Mouse (Mus musculus): ENCODE measurements around the gene Fnip2.

Fnip2 gene

DNA sequence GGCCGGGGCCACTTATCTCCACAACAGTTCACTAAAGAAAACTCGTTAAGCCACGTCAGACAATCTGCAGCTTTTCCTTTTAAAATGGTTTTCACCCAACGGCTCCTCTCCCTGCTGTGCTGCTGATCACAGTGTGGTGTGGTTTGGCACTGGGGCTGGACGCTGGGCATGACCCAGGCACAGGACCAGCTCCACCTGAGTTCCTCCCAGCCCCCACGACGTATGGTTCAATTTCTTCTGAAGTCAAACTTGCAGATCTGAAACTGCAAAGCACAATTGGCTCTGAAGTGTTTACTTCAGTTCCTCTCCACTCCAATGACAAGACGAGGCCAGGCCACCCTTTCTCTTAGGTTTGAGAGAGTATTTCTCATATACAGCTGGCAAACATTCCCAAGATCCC lies 39.1 kb downstream of the Fnip2 start:
- DNase-seq (ENCODE audit: low spot score in 2 of 2): no peak

DNA sequence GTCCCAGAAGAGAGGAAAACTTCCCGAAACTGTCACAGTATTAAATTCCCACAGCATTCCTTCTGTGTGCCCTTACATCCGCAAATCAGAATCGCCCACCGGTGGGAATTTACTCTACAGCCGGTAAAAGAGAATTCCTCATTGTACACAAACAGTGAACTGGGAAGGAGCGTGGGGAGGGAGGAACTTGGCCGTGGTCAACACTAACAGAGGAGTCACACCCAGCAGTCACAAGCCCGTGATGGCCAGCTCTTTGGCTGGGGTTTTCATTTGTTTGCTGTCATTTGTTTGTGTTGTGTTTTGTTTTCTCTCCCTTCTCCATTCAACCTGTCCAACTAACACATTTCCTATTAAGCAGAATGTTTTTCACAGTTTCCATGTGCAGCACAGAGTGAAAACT lies 39.7 kb downstream of the Fnip2 start:
- DNase-seq (ENCODE audit: low spot score in 2 of 2): peak; percentile 44 to 55

- DNase-seq (ENCODE audit: low spot score in 2 of 2): no peak
These were observed 40.1 kb downstream of the Fnip2 start for GRCm38 (mm10) chr3:79527521-79527920.

- no peak for DNase-seq (ENCODE audit: low spot score in 2 of 2)
These were observed 44.2 kb downstream of the Fnip2 start for GRCm38 (mm10) chr3:79523349-79523748.

GRCm38 (mm10) chr3:79519862-79520261 lies 47.7 kb downstream of the Fnip2 start:
- peak in 1 of 2 experiments; percentile 24 for DNase-seq (ENCODE audit: low spot score in 2 of 2)

GRCm38 (mm10) chr3:79518761-79519527 lies 48.7 kb downstream of the Fnip2 start:
- peak; percentile 53 to 67 for DNase-seq (ENCODE audit: low spot score in 2 of 2)

- peak in 1 of 2 experiments; percentile 24 for DNase-seq (ENCODE audit: low spot score in 2 of 2)
These were observed 49.6 kb downstream of the Fnip2 start for GRCm38 (mm10) chr3:79517884-79518591.

- no peak for DNase-seq (ENCODE audit: low spot score in 2 of 2)
These were observed 50.6 kb downstream of the Fnip2 start for GRCm38 (mm10) chr3:79516958-79517357.

- peak; percentile 48 to 73 for DNase-seq (ENCODE audit: low spot score in 2 of 2)
These were observed 51.3 kb downstream of the Fnip2 start for GRCm38 (mm10) chr3:79516099-79516920.

DNA sequence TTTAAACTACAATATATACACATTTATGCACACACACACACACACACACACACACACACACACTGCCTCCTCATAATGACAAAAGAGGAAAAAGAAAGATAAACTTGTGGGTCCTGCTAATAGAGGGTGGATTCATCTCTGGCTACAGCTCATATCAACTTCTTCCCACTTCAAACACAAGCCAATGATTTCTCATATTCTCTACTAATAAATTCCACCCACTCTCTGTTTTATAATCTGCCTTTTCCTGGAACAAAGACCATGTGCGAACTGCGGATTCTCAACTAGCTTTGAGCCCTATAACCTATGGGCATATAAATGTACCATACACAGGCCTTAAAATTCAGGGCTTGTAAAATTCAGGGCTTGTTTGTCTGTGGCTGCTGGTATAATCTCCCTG lies 53.3 kb downstream of the Fnip2 start:
- no peak for DNase-seq (ENCODE audit: low spot score in 2 of 2)

- no peak for DNase-seq (ENCODE audit: low spot score in 2 of 2)
These were observed 66.3 kb downstream of the Fnip2 start for GRCm38 (mm10) chr3:79501166-79501728.

DNA sequence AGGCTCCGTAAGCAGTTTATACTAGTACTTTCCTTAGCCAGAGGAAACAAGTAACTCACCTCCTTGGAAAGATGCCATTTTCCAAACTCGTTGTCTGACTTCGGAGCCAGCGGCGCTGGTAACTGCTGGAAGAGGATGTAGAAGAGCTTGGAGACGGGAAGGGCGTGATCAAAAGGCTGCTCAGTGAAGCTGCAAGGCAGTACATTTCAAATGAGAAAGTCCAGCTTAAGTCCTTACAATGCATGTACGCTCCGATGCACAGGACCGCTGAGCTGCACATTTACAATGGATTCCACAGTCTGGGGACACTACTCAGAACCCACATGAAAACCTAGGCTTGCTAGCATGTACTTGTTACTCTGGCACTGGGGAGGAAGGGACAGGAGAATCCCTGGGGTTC lies 67.3 kb downstream of the Fnip2 start:
- peak; percentile 50 to 63 for DNase-seq (ENCODE audit: low spot score in 2 of 2)

DNA sequence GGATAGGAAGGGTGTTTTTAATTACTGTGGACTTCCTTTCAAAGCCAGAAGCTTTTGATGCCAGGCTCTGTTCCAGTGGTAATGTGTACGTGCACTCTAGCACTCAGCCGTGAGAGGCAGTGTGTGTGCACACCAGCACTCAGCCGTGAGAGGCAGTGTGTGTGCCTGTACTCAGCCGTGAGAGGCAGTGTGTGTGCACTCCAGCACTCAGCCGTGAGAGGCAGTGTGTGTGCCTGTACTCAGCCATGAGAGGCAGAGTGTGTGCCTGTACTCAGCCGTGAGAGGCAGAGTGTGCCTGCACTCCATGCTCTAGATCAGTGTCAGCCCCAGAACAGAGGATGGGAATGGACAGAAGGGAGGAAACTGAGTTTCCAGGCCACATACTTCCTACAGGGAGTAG lies 70.9 kb downstream of the Fnip2 start:
- no peak for DNase-seq (ENCODE audit: low spot score in 2 of 2)

- DNase-seq (ENCODE audit: low spot score in 2 of 2): no peak
These were observed 72.4 kb downstream of the Fnip2 start for GRCm38 (mm10) chr3:79495151-79495550.

DNA sequence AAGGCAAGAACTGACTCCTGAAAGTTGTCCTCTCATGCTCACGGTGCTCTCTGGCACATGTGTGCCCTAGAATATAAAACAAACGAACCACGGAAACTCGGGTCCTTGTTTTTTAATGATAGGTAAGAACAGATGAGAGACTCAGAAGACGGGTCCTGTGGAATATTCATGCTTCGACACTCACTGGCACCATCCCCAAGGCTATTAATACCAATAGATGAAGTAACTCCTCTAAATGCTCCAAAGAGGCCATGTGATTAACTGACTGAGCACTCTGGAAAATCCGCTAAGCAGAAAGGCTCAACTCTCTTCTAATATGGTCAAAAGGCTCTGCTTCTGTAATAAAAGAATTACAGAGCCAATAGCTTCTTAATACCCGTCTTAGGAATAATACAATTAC lies 73.6 kb downstream of the Fnip2 start:
- DNase-seq (ENCODE audit: low spot score in 2 of 2): peak in 1 of 2 experiments; percentile 21

DNA sequence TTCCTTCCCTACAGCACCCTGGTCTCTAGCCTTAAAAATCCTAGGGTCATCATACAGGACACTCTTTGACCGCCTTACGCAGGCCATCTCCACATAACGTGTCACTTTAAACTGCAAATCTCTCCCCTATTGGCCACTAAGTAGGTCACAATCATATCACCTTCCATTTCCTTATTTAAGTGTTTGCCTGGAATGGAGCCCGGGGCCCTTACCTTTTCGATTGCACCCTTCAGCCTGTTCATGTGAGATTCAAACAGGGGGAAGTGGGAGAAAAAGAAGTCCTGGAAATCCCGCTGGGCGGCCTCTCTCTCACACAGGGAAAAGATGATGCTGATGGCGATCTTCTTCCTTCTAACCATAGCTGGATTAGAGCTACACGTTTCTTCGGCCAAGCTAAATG lies 74.5 kb downstream of the Fnip2 start:
- no peak for DNase-seq (ENCODE audit: low spot score in 2 of 2)

DNA sequence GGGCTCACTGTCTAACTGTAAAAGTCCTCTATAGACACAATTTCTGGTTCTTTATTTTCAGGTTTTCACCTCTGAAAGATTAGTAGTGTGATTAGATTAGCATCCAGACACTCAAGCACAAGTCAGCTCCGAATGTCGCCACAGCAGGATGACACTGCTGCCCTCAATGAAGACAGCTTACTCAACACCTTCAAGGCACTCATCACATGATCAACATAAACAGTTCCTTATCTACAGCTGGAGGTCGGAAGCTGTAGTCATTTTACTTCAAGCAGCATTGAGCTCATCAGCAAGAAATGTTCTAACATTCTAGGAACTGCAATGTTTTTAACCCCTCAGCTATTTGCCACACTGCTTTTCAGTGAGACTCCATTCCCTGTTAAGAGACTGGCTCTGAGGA lies 76.0 kb downstream of the Fnip2 start:
- no peak for DNase-seq (ENCODE audit: low spot score in 2 of 2)

DNA sequence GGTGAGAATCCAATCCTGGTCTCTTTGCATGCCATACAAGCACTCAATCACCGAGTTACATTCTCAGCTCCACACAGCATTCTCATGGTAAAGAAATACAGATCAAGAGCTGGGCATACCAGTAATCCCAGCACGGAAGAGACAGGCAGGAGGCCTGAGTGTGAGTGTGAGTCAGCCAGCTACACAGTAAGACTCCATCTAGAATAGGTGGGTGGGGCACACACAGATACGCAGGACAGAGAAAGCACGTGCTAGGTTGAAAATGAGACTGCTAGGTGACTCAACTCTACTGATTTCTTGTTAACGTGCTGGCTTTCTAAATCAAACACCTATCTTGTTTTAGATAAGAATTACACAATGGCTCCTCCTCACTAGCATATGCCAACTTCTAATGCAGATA lies 77.5 kb downstream of the Fnip2 start:
- no peak for DNase-seq (ENCODE audit: low spot score in 2 of 2)

DNA sequence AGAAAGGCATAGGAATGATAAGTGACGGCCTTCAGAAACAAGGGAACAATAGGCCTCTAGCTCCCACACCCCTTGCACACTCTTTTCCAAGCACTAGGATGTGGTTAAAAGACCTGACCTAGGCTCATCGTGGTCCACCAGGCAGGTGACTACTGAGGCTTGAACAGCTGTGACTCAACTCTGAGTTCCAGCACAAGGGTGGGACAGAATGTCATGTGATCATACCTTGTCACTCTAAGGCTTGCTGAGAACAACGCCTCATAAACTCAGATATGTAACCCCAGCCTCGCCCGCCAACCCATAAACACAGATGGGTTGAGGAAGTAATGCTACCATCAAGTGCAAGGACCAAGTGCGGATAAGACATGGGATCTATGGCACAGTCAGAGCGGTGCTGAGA lies 79.6 kb downstream of the Fnip2 start:
- DNase-seq (ENCODE audit: low spot score in 2 of 2): no peak

GRCm38 (mm10) chr3:79484286-79485063 lies 83.1 kb downstream of the Fnip2 start:
- DNase-seq (ENCODE audit: low spot score in 2 of 2): peak; percentile 22 to 45

DNA sequence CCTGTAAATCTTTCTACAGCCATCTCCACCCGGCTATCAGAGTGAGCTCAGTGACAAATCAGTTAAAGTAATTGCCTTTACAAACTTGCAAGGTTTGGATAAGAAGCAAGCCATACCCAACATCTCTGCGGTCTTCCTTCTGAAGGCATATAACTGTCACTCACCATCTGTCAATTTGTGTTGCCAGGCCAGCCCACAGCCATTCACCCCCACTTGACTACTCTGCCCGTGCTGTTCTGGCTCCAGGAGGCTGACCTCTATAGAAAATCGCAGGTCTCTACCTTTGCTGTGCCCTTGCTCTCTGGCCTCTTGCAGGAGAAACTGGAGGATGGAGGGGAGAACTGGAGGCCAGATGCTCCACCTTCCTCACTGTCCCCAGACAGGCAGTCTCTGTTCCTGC lies 88.7 kb downstream of the Fnip2 start:
- DNase-seq (ENCODE audit: low spot score in 2 of 2): no peak

All from heart, adult 9 months (tissue).